Mouse (Mus musculus) forebrain, postnatal 0 days (tissue): ENCODE measurements around the gene Gm21293. TPM values are rescaled to one million over a fixed set of nuclear protein-coding genes. Genes with fewer than 3 reads are reported as not detected.
"Not testable (repeated sequence)": the region's sequence is repeated elsewhere in the genome, so short reads cannot be mapped to it uniquely, and the experiment has no call there.

Source experiments
- ATAC-seq: fragments of 200-750 bp; cut with Nextera tagmentation; 2 replicates; pipeline ENCODE4 v1.8.0; 2017; ENCODE audit warnings: mild to moderate bottlenecking, moderate library complexity
- DNase-seq: peaks from one replicate; pipeline ENCODE4 v3.0.0-alpha.2; 2015
- H3K27ac ChIP-seq: fragments of 300-500 bp; sonication (generic); 2 replicates; pipeline ENCODE4 v1.5.1; 2014; ENCODE audit warnings: low read depth, mild to moderate bottlenecking, antibody characterized with exemption, low read length, moderate library complexity, mixed read lengths
- H3K27me3 ChIP-seq: fragments of 300-500 bp; sonication (generic); 2 replicates; pipeline ENCODE4 v1.6.1; 2014; ENCODE audit warnings: mild to moderate bottlenecking, low read length, mixed read lengths; ENCODE audit not compliant: insufficient read depth
- H3K36me3 ChIP-seq: fragments of 300-500 bp; sonication (generic); 2 replicates; pipeline ENCODE4 v1.6.1; 2014; ENCODE audit warnings: mild to moderate bottlenecking, moderate library complexity; ENCODE audit not compliant: insufficient read depth
- H3K4me1 ChIP-seq: fragments of 300-500 bp; sonication (generic); 2 replicates; pipeline ENCODE4 v1.6.1; 2014; ENCODE audit warnings: antibody characterized with exemption; ENCODE audit not compliant: insufficient read depth
- H3K4me2 ChIP-seq: fragments of 300-500 bp; sonication (generic); 2 replicates; pipeline ENCODE4 v1.6.1; 2014; ENCODE audit warnings: low read depth, mild to moderate bottlenecking, moderate library complexity
- H3K4me3 ChIP-seq: fragments of 300-500 bp; sonication (generic); 2 replicates; pipeline ENCODE4 v1.5.1; 2014; ENCODE audit warnings: low read depth, low read length, mixed read lengths
- H3K9ac ChIP-seq: fragments of 300-500 bp; sonication (generic); 2 replicates; pipeline ENCODE4 v1.6.1; 2014; ENCODE audit warnings: mild to moderate bottlenecking
- H3K9me3 ChIP-seq: fragments of 300-500 bp; sonication (generic); 2 replicates; pipeline ENCODE4 v1.6.1; 2016; ENCODE audit warnings: low read length
- CTCF ChIP-seq: sonication (generic); IDR thresholded peaks from 2 replicates; pipeline ENCODE4 v1.5.1; 2016; ENCODE audit warnings: antibody characterized with exemption, control low read depth, low read depth
- WGBS: fragments of 180-500 bp; shearing (Covaris S2); extraction: QIAGEN DNeasy Blood & Tissue Kit; methylation state at CpG from one replicate; pipeline ENCODE4 v1.1.7; 2014; 5-methylcytosine and 5-hydroxymethylcytosine counted together
- polyA plus RNA-seq: library from polyadenylated mRNA; unstranded; fragments of >200 nt; fragmentation: Nextera tagmentation; extraction: Ambion mirVana; gene quantifications from 2 replicates; pipeline ENCODE4 v1.2.1, GENCODE M21; 2015
- total RNA-seq: library from RNA; depleted of rRNA; stranded (reverse); fragments of >200 nt; gene quantifications from 2 replicates; pipeline ENCODE4 v1.2.3, GENCODE M21; 2014; rRNA removed

Gene Gm21293
- not detected in 2 replicates for total RNA-seq
- not detected in 2 replicates for polyA plus RNA-seq

DNA sequence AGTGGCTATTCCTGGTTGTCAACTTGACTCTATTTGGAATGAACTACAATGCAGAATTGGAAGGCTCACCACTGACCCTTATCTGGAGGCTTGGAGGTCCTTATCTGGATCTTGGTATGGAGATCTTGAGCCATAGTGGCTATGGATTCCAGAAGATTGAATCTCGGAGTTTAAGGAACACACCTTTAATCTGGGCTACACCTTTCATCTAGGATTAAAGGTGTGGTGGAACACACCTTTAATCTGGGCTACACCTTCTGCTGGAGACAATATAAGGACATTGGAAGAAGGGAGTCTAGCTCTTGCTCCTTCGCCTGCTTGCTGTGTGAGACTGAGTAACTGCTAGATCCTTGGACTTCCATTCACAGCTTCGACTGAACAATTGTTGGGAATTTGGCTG is at the start of gene Gm21293:
Gm21293 (plus strand) TSS at position 301 of the 400 bp plus-strand sequence.
- H3K4me1 ChIP-seq, H3K9me3 ChIP-seq, H3K27ac ChIP-seq, DNase-seq, ATAC-seq, H3K4me2 ChIP-seq, H3K36me3 ChIP-seq, H3K9ac ChIP-seq, H3K4me3 ChIP-seq, H3K27me3 ChIP-seq: not testable (repeated sequence)
- WGBS, result no CpG with 5 or more reads among the region's 3 CpGs

DNA sequence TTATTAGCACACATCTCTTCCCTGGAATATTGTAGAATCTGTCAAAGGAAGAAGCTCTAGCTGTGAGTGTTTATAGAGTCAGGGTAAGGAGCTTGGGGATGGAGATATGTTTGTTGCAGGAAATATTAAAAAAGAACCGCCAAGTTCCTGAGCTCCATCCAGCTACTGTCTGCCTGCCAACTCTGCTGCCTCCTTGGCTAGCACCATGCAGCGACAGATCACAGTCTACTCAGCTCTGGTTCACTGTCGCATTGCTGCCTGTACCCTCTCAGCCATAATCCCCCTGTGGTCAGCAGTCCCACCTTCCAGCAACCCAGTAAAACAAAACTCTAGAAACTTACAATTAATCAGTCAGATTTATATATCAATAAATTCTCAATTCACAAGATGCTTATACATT is 32.7 kb upstream of the Gm21293 start:
- Histone ChIP-seq H3K9me3 (no peaks in the 10 kb centered on the region), H3K36me3 (no peaks in the 10 kb centered on the region), H3K4me1 (no peaks in the 10 kb centered on the region), H3K27ac (no peak overlapping the region), H3K27me3 (no peaks in the 10 kb centered on the region), H3K9ac (no peak overlapping the region), H3K4me3 (no peak overlapping the region), H3K4me2 (no peak overlapping the region)
- DNase-seq (no peak), ATAC-seq (no peak)
- WGBS, result 61% methylated on average over 3 of the region's 3 CpGs
- TF ChIP-seq CTCF, result no peak

DNA sequence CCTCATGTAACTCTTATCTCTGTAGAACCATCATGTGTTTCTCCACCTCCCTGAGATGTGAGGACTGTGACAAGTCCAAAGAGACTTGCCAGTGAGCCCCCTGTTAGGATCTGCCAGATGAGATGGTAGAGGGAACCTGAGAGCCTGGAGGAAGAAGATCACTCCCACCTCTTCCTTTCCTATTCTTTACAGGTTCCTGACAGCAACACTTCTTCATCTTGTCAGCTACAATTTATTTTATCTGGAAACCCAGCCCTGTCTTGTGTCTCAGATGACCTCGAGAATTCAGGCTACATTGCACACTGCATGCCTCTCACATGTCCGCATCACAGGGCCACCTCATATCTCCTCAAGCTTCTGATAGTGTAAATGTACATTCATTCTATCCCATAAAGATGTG is 24.5 kb upstream of the Gm21293 start:
- no peak for DNase-seq
- H3K4me3 ChIP-seq, result no peak overlapping the region
- H3K4me1 ChIP-seq, result no peaks in the 10 kb centered on the region
- no peak overlapping the region for H3K27ac ChIP-seq
- no peak for ATAC-seq
- TF ChIP-seq CTCF, result no peak
- H3K9me3 ChIP-seq, result no peaks in the 10 kb centered on the region
- H3K9ac ChIP-seq, result no peak overlapping the region
- H3K36me3 ChIP-seq, result no peaks in the 10 kb centered on the region
- no peaks in the 10 kb centered on the region for H3K27me3 ChIP-seq
- 85% methylated on average over 2 of the region's 2 CpGs for WGBS
- no peak overlapping the region for H3K4me2 ChIP-seq

DNA sequence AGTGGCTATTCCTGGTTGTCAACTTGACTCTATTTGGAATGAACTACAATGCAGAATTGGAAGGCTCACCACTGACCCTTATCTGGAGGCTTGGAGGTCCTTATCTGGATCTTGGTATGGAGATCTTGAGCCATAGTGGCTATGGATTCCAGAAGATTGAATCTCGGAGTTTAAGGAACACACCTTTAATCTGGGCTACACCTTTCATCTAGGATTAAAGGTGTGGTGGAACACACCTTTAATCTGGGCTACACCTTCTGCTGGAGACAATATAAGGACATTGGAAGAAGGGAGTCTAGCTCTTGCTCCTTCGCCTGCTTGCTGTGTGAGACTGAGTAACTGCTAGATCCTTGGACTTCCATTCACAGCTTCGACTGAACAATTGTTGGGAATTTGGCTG is 8.4 kb downstream of the Gm21293 start, which contains the start of gene Gm6763:
Gm6763 (plus strand) TSS at position 301 of the 400 bp plus-strand sequence.
- H3K9me3 ChIP-seq, DNase-seq, H3K4me1 ChIP-seq, H3K27me3 ChIP-seq, H3K36me3 ChIP-seq, H3K4me2 ChIP-seq, H3K4me3 ChIP-seq, ATAC-seq, H3K9ac ChIP-seq, H3K27ac ChIP-seq: not testable (repeated sequence)
- no CpG with 5 or more reads among the region's 3 CpGs for WGBS

DNA sequence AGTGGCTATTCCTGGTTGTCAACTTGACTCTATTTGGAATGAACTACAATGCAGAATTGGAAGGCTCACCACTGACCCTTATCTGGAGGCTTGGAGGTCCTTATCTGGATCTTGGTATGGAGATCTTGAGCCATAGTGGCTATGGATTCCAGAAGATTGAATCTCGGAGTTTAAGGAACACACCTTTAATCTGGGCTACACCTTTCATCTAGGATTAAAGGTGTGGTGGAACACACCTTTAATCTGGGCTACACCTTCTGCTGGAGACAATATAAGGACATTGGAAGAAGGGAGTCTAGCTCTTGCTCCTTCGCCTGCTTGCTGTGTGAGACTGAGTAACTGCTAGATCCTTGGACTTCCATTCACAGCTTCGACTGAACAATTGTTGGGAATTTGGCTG is 16.9 kb downstream of the Gm21293 start, which contains the start of gene Gm8764:
Gm8764 (plus strand) TSS at position 301 of the 400 bp plus-strand sequence.
- no CpG with 5 or more reads among the region's 3 CpGs for WGBS
- H3K9ac ChIP-seq, H3K4me3 ChIP-seq, H3K4me2 ChIP-seq, H3K27ac ChIP-seq, H3K9me3 ChIP-seq, DNase-seq, H3K27me3 ChIP-seq, H3K36me3 ChIP-seq, H3K4me1 ChIP-seq, ATAC-seq: not testable (repeated sequence)

DNA sequence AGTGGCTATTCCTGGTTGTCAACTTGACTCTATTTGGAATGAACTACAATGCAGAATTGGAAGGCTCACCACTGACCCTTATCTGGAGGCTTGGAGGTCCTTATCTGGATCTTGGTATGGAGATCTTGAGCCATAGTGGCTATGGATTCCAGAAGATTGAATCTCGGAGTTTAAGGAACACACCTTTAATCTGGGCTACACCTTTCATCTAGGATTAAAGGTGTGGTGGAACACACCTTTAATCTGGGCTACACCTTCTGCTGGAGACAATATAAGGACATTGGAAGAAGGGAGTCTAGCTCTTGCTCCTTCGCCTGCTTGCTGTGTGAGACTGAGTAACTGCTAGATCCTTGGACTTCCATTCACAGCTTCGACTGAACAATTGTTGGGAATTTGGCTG is 25.4 kb downstream of the Gm21293 start, which contains the start of gene Gm21304:
Gm21304 (plus strand) TSS at position 301 of the 400 bp plus-strand sequence.
- H3K27me3 ChIP-seq, ATAC-seq, H3K4me1 ChIP-seq, DNase-seq, H3K4me2 ChIP-seq, H3K9ac ChIP-seq, H3K4me3 ChIP-seq, H3K27ac ChIP-seq, H3K9me3 ChIP-seq, H3K36me3 ChIP-seq: not testable (repeated sequence)
- no CpG with 5 or more reads among the region's 3 CpGs for WGBS

DNA sequence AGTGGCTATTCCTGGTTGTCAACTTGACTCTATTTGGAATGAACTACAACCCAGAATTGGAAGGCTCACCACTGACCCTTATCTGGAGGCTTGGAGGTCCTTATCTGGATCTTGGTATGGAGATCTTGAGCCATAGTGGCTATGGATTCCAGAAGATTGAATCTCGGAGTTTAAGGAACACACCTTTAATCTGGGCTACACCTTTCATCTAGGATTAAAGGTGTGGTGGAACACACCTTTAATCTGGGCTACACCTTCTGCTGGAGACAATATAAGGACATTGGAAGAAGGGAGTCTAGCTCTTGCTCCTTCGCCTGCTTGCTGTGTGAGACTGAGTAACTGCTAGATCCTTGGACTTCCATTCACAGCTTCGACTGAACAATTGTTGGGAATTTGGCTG is 33.9 kb downstream of the Gm21293 start, which contains the start of gene Gm21312:
Gm21312 (plus strand) TSS at position 301 of the 400 bp plus-strand sequence.
- not testable (repeated sequence) for H3K4me1 ChIP-seq, H3K9me3 ChIP-seq

DNA sequence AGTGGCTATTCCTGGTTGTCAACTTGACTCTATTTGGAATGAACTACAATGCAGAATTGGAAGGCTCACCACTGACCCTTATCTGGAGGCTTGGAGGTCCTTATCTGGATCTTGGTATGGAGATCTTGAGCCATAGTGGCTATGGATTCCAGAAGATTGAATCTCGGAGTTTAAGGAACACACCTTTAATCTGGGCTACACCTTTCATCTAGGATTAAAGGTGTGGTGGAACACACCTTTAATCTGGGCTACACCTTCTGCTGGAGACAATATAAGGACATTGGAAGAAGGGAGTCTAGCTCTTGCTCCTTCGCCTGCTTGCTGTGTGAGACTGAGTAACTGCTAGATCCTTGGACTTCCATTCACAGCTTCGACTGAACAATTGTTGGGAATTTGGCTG is 42.4 kb downstream of the Gm21293 start, which contains the start of gene Gm20765:
Gm20765 (plus strand) TSS at position 301 of the 400 bp plus-strand sequence.
- H3K27me3 ChIP-seq, H3K4me3 ChIP-seq, H3K9ac ChIP-seq, H3K4me1 ChIP-seq, H3K36me3 ChIP-seq, H3K9me3 ChIP-seq, DNase-seq, H3K4me2 ChIP-seq, H3K27ac ChIP-seq, ATAC-seq: not testable (repeated sequence)
- WGBS, result no CpG with 5 or more reads among the region's 3 CpGs

More for the DNA sequence above, 33.9 kb downstream of the Gm21293 start, which contains the start of gene Gm21312:
- H3K27ac ChIP-seq, H3K4me3 ChIP-seq, H3K36me3 ChIP-seq, H3K27me3 ChIP-seq, H3K4me2 ChIP-seq, H3K9ac ChIP-seq, ATAC-seq, DNase-seq: not testable (repeated sequence)
- WGBS, result no CpG with 5 or more reads among the region's 3 CpGs

DNA sequence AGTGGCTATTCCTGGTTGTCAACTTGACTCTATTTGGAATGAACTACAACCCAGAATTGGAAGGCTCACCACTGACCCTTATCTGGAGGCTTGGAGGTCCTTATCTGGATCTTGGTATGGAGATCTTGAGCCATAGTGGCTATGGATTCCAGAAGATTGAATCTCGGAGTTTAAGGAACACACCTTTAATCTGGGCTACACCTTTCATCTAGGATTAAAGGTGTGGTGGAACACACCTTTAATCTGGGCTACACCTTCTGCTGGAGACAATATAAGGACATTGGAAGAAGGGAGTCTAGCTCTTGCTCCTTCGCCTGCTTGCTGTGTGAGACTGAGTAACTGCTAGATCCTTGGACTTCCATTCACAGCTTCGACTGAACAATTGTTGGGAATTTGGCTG is 51.0 kb downstream of the Gm21293 start, which contains the start of gene Gm4340:
Gm4340 (plus strand) TSS at position 301 of the 400 bp plus-strand sequence.
- not testable (repeated sequence) for ATAC-seq, H3K4me1 ChIP-seq, H3K36me3 ChIP-seq, H3K9ac ChIP-seq, H3K27ac ChIP-seq, H3K4me3 ChIP-seq, DNase-seq, H3K9me3 ChIP-seq, H3K4me2 ChIP-seq, H3K27me3 ChIP-seq
- no CpG with 5 or more reads among the region's 3 CpGs for WGBS
